Mouse (Mus musculus) limb, embryonic 11.5 days (tissue): ENCODE measurements around the gene Tbcb. TPM values are rescaled to one million over a fixed set of nuclear protein-coding genes. Genes with fewer than 3 reads are reported as not detected.
"Not testable (repeated sequence)": the region's sequence is repeated elsewhere in the genome, so short reads cannot be mapped to it uniquely, and the experiment has no call there.

Source experiments
- ATAC-seq: fragments of 200-750 bp; cut with Nextera tagmentation; 2 replicates; pipeline ENCODE4 v1.8.0; 2017; ENCODE audit warnings: low read depth; ENCODE audit not compliant: insufficient number of reproducible peaks, low FRiP score, low TSS enrichment
- DNase-seq: peaks from one replicate; pipeline ENCODE4 v3.0.0-alpha.2; 2015; ENCODE audit warnings: low spot score
- H3K27ac ChIP-seq: fragments of 300-500 bp; sonication (generic); replicated peaks from 2 replicates; pipeline ENCODE4 v1.5.1; 2014; ENCODE audit warnings: low read depth, mild to moderate bottlenecking, low read length
- H3K27me3 ChIP-seq: fragments of 300-500 bp; sonication (generic); 2 replicates; pipeline ENCODE4 v1.6.1; 2014; ENCODE audit warnings: mild to moderate bottlenecking, low read length, mixed read lengths; ENCODE audit not compliant: control insufficient read depth, insufficient read depth
- H3K36me3 ChIP-seq: fragments of 300-500 bp; sonication (generic); 2 replicates; pipeline ENCODE4 v1.6.1; 2014; ENCODE audit warnings: mild to moderate bottlenecking, low read length, moderate library complexity, mixed read lengths; ENCODE audit not compliant: control insufficient read depth, insufficient read depth
- H3K4me1 ChIP-seq: fragments of 300-500 bp; sonication (generic); 2 replicates; pipeline ENCODE4 v1.6.1; 2014; ENCODE audit warnings: low read length, mixed read lengths; ENCODE audit not compliant: control insufficient read depth, insufficient read depth
- H3K4me2 ChIP-seq: fragments of 300-500 bp; sonication (generic); 2 replicates; pipeline ENCODE4 v1.6.1; 2014; ENCODE audit warnings: low read depth, mild to moderate bottlenecking, moderate library complexity; ENCODE audit not compliant: severe bottlenecking
- H3K4me3 ChIP-seq: fragments of 300-500 bp; sonication (generic); 2 replicates; pipeline ENCODE4 v1.5.1; 2014; ENCODE audit warnings: low read depth, low read length
- H3K9ac ChIP-seq: fragments of 300-500 bp; sonication (generic); 2 replicates; pipeline ENCODE4 v1.6.1; 2014; ENCODE audit warnings: mild to moderate bottlenecking, low read length
- H3K9me3 ChIP-seq: fragments of 300-500 bp; sonication (generic); 2 replicates; pipeline ENCODE4 v1.6.1; 2016; ENCODE audit warnings: low read length; ENCODE audit not compliant: control insufficient read depth
- WGBS: fragments of 180-500 bp; shearing (Covaris S2); extraction: QIAGEN DNeasy Blood & Tissue Kit; methylation state at CpG from one replicate; pipeline ENCODE4 v1.1.7; 2014; 5-methylcytosine and 5-hydroxymethylcytosine counted together
- polyA plus RNA-seq: library from polyadenylated mRNA; unstranded; fragments of >200 nt; fragmentation: Nextera tagmentation; extraction: Ambion mirVana; gene quantifications from 2 replicates; pipeline ENCODE4 v1.2.1, GENCODE M21; 2014

Gene Tbcb
- polyA plus RNA-seq, 1 experiment from 2014 or later, result 241 TPM

DNA sequence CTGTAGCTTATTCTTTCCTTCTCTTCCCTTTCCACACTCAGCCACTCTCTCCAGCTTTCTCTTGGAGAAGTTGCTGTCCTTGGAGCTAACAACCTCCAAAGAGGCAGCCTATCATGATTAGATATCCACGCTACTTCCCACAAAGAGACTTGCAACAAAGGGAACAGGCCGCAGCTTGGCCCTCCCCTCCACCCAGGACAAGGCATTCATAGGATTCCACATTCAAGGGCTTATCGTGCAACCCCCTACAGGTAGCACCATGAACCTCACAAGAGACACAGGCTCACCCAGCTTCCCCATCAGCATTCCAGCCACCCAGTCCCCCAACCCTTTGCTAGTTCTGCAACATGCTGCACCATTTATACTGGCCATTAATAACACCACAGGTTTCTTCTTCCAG, 34.7 kb upstream of the Tbcb start:
- H3K9ac ChIP-seq, result no peak overlapping the region
- no peaks in the 10 kb centered on the region for H3K27me3 ChIP-seq
- peaks cover 13% of the 10 kb centered on the region for H3K36me3 ChIP-seq
- H3K27ac ChIP-seq, result no peak overlapping the region
- no peak overlapping the region for H3K4me2 ChIP-seq
- no peak for ATAC-seq
- no peak overlapping the region for H3K4me3 ChIP-seq
- no peak for DNase-seq
- H3K9me3 ChIP-seq, result no peaks in the 10 kb centered on the region
- H3K4me1 ChIP-seq, result no peaks in the 10 kb centered on the region
- WGBS, result 92% methylated on average over 3 of the region's 3 CpGs

DNA sequence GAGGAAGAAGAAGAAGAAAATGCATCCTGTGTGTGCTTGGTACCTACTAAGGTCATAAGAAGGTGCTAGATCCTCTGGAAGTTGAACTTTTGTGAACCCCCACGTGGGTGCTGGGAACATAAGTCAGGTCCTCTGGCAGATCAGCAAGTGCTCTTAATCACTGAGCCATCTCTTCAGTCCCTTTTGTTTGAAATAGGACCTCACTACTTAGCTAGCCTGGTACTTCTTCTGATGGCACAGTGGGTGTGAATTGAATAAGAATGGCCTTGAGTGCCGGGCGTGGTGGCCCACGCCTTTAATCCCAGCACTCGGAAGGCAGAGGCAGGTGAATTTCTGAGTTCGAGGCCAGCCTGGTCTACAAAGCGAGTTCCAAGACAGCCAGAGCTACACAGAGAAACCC, 33.9 kb upstream of the Tbcb start:
- 89% methylated on average over 7 of the region's 7 CpGs for WGBS
- no peak for ATAC-seq
- Histone ChIP-seq H3K9ac (no peak overlapping the region), H3K9me3 (no peaks in the 10 kb centered on the region), H3K4me3 (no peak overlapping the region), H3K4me2 (no peak overlapping the region), H3K27me3 (no peaks in the 10 kb centered on the region), H3K27ac (no peak overlapping the region), H3K4me1 (no peaks in the 10 kb centered on the region), H3K36me3 (peaks cover 13% of the 10 kb centered on the region)
- DNase-seq, result no peak

DNA sequence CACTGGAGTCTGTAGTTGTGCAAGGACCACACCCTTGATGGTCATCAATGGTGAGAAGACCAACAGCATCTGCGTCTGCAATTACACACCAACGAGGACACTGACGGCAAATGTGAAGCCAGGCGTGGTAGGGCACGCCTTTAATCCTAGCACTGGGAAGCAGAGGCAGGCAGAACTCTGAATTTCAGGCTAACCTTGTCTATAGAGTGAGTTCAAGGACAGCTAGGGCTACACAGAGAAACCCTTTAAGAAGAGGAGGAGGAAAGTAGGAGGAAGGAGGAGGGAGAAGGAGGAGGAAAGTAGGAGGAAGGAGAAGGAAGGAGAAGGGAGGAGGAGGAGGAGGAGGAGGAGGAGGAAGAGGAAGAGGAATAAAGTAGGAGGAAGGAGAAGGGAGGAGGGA, 33.5 kb upstream of the Tbcb start:
- H3K9ac ChIP-seq, result no peak overlapping the region
- DNase-seq (no peak), ATAC-seq (no peak)
- H3K27me3 ChIP-seq, result no peaks in the 10 kb centered on the region
- H3K27ac ChIP-seq, result no peak overlapping the region
- no peaks in the 10 kb centered on the region for H3K4me1 ChIP-seq
- H3K36me3 ChIP-seq, result peaks cover 11% of the 10 kb centered on the region
- WGBS, result 93% methylated on average over 5 of the region's 5 CpGs
- H3K4me2 ChIP-seq, result no peak overlapping the region
- H3K4me3 ChIP-seq, result no peak overlapping the region
- no peaks in the 10 kb centered on the region for H3K9me3 ChIP-seq

DNA sequence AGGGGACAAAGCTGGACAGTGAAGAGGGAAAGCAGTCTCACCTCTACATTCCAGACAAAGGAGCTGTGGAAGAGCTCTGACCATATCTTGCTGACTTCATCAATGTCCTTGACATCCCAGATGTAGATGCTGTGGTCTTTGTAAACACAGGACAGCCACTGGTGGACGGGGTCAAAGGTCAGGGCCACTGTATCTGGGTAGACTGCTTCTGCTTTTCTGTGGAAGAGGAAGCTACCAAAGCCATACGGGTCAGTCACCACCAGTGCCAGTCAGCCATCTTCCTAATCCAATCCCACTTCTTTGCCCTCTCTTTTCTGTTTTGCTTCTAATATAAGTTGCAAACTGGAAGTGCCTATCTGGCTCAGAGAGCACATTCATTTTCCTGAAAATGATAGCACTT, 33.0 kb upstream of the Tbcb start:
- H3K27ac ChIP-seq, result no peak overlapping the region
- 86% methylated on average over 2 of the region's 2 CpGs for WGBS
- no peaks in the 10 kb centered on the region for H3K9me3 ChIP-seq
- no peaks in the 10 kb centered on the region for H3K4me1 ChIP-seq
- no peak overlapping the region for H3K4me3 ChIP-seq
- no peak overlapping the region for H3K4me2 ChIP-seq
- H3K27me3 ChIP-seq, result no peaks in the 10 kb centered on the region
- no peak for DNase-seq
- no peak for ATAC-seq
- no peak overlapping the region for H3K9ac ChIP-seq
- H3K36me3 ChIP-seq, result peaks cover 9% of the 10 kb centered on the region

DNA sequence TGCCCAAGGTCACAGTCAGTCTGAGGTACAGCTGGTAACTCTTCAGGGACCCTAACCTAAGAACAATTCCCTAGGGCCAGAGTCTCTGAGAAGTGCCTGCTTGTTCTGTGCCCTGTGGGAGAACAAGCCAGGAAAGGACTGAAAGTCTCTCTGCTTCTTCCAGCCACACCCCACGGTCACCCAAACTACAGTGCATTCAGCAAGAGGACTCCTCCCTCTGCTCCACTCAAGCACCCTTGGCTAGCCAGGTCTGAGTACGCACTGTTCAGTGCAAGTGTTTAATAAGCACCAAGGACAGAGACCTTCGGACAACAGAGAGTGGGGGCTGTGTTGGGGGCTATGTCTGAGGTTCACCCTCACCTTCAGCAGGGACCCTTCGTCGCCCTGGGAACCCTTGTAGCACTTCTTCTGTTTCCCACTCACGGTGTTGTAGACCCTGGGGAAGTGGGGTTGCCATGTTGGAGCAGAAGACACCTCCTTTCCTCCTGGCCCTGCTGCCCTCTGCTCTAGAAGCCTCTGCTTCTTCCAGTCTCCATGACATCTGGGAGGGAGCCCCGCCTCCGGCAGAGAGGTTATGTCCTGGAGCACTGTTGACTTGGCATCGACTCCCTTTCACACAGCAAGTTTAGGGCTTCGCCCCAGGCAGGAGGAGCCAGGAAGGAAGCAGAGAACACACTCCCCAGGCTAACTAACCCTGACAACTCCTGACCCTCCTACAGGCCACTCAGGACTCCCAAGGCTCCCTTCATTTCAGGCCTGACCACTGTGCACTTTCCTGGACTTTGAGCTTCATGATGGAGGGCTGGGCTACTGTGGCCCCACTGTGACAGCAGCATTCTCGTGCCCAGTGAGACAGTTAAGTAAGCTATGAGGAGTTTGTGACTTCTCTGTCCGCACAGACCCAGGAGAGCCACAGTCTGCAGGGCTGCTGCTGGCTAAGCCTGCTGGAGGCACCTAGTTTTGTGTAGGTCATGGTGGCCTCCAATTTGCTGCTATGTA, 20.2 kb upstream of the Tbcb start:
- Histone ChIP-seq H3K9ac (no peak overlapping the region), H3K4me1 (no peaks in the 10 kb centered on the region), H3K27me3 (no peaks in the 10 kb centered on the region), H3K27ac (no peak overlapping the region), H3K4me2 (no peak overlapping the region), H3K9me3 (no peaks in the 10 kb centered on the region), H3K36me3 (peaks cover 2% of the 10 kb centered on the region; the same call in 1 of the 2 replicates), H3K4me3 (no peak overlapping the region)
- WGBS, result 87% methylated on average over 12 of the region's 12 CpGs
- no peak for ATAC-seq
- no peak for DNase-seq

DNA sequence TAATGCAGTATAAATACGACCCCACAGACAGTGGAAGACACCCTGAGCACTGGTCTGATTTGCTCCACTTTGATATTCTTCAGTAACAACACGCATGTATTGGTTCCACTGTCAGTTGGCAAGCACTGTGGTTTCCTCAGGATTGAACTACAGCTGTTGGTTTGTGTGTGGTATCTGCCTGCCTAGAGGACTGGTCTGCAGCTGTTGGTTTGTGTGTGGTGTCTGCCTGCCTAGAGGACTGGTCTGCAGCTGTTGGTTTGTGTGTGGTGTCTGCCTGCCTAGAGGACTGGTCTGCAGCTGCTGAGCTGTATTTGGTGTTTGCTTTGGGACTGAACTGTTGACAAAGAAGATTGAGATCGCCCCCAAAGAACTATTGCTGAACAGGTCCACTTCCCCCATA, 5.3 kb upstream of the Tbcb start:
- not testable (repeated sequence) for H3K4me2 ChIP-seq, H3K27ac ChIP-seq, H3K4me3 ChIP-seq, H3K27me3 ChIP-seq, H3K4me1 ChIP-seq, ATAC-seq, H3K9me3 ChIP-seq, H3K9ac ChIP-seq, DNase-seq
- 89% methylated on average over 3 of the region's 3 CpGs for WGBS
- peaks cover 10% of the 10 kb centered on the region; the same call in 1 of the 2 replicates for H3K36me3 ChIP-seq

DNA sequence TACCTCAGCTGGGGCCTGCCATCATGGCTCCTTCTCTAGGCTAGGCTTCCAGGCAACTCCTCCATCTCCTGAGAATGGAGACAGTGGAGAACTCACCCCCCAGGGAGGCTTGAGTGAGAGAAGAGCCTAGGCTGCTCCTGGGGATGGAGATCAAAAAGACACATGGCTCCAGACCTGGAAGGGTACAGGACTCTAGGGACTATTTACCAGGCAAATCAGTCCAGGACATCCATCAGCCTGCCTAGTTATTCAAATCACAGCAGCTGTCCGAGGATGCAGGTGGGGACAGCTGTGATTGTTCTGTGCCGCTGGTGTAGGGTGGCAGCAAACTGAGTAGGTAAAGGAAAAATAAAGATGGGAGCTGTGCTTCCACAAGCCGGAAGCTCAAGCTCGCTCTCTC, 3.6 kb upstream of the Tbcb start, which contains the start of gene Ovol3:
TSS of gene Ovol3 (minus strand) at position 101 of the 400 bp plus-strand sequence.
- WGBS, result 84% methylated on average over 4 of the region's 4 CpGs
- H3K4me3 ChIP-seq, result no peak within 1 kb of the TSS
- H3K9ac ChIP-seq, result no peak within 1 kb of the TSS
- H3K36me3 ChIP-seq, result 0 out of 2 replicates have a peak, but pooled peaks cover 4% of the 10 kb centered on the region
- no peak within 1 kb of the TSS for H3K27ac ChIP-seq
- DNase-seq (no peak), ATAC-seq (no peak)
- no peaks in the 10 kb centered on the region for H3K9me3 ChIP-seq
- H3K27me3 ChIP-seq, result no peaks in the 10 kb centered on the region
- H3K4me2 ChIP-seq, result no peak within 1 kb of the TSS
- H3K4me1 ChIP-seq, result peaks cover 5% of the 10 kb centered on the region

DNA sequence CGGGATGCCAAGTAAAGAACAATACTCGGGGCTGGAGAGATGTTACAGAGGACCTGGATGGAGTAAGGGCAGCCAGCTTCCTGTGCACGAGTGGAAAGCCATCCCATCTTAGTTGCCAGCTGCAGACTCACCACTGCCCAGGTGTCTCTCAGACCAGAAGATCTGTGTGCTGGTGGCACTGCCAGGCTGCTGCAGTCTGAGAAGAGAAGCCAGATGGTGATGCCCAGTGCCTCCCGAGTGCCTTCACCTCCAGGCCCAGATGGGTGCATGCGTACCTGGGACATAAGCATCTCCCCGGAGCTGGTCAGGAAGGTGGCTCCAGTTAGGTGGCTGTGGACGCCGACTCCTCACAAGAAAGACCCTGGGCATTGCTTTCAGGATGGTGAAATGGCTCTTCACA, 3.0 kb upstream of the Tbcb start:
- Histone ChIP-seq H3K27ac (no peak overlapping the region), H3K36me3 (0 out of 2 replicates have a peak, but pooled peaks cover 4% of the 10 kb centered on the region), H3K4me3 (no peak overlapping the region), H3K27me3 (no peaks in the 10 kb centered on the region), H3K4me1 (peaks cover 5% of the 10 kb centered on the region), H3K9ac (no peak overlapping the region), H3K9me3 (no peaks in the 10 kb centered on the region), H3K4me2 (no peak overlapping the region)
- ATAC-seq (no peak), DNase-seq (no peak)
- 88% methylated on average over 8 of the region's 8 CpGs for whole genome bisulfite sequencing
